Mouse (Mus musculus) midbrain, embryonic 15.5 days (tissue): Measurements from ENCODE around the gene Cracr2b. TPM values are rescaled to one million over a fixed set of nuclear protein-coding genes. Genes with fewer than 3 reads are reported as not detected.
A peak's percentile ranks its signal among the peaks of the same experiment; 100 is the strongest.

Experiments
- ATAC-seq: fragments of 200-750 bp; cut with Nextera tagmentation; replicated peaks from 2 replicates; pipeline ENCODE4 v1.8.0; 2017; ENCODE audit warnings: moderate TSS enrichment
- H3K27ac ChIP-seq: fragments of 300-500 bp; sonication (generic); 2 replicates; pipeline ENCODE4 v1.5.1; 2015; ENCODE audit warnings: mild to moderate bottlenecking, inconsistent platforms
- H3K27me3 ChIP-seq: fragments of 300-500 bp; sonication (generic); replicated peaks from 2 replicates; pipeline ENCODE4 v1.6.1; 2015; ENCODE audit warnings: inconsistent platforms
- H3K36me3 ChIP-seq: fragments of 300-500 bp; sonication (generic); replicated peaks from 2 replicates; pipeline ENCODE4 v1.6.1; 2015; ENCODE audit warnings: inconsistent platforms
- H3K4me1 ChIP-seq: fragments of 300-500 bp; sonication (generic); 2 replicates; pipeline ENCODE4 v1.6.1; 2015; ENCODE audit warnings: inconsistent platforms
- H3K4me2 ChIP-seq: fragments of 300-500 bp; sonication (generic); 2 replicates; pipeline ENCODE4 v1.6.1; 2015; ENCODE audit warnings: inconsistent platforms, mild to moderate bottlenecking, moderate library complexity
- H3K4me3 ChIP-seq: fragments of 300-500 bp; sonication (generic); 2 replicates; pipeline ENCODE4 v1.5.1; 2015; ENCODE audit warnings: mild to moderate bottlenecking, inconsistent platforms
- H3K9ac ChIP-seq: fragments of 300-500 bp; sonication (generic); 2 replicates; pipeline ENCODE4 v1.6.1; 2015; ENCODE audit warnings: mild to moderate bottlenecking, inconsistent platforms
- H3K9me3 ChIP-seq: fragments of 300-500 bp; sonication (generic); 2 replicates; pipeline ENCODE4 v1.6.1; 2016; ENCODE audit warnings: inconsistent platforms
- WGBS: fragments of 180-500 bp; shearing (Covaris S2); methylation state at CpG from one replicate; pipeline ENCODE4 v1.1.7; 2015; ENCODE audit warnings: mixed read lengths; 5-methylcytosine and 5-hydroxymethylcytosine counted together
- polyA plus RNA-seq: library from polyadenylated mRNA; unstranded; fragments of >200 nt; fragmentation: Nextera tagmentation; extraction: Ambion mirVana; gene quantifications from 2 replicates; pipeline ENCODE4 v1.2.1, GENCODE M21; 2015

The Cracr2b gene
- polyA plus RNA-seq, 1 experiment from 2014 or later, result 7.6 TPM

- peak overlapping the region; percentile 81; the same call in 1 of the 2 replicates for H3K4me2 ChIP-seq
- no peak overlapping the region for H3K9ac ChIP-seq
- H3K27me3 ChIP-seq, result peaks cover 12% of the 10 kb centered on the region
- 30% methylated on average over 7 of the region's 7 CpGs for WGBS
- 0 out of 2 replicates have a peak overlapping the region, but pooled peaks have one; percentile 57 for H3K27ac ChIP-seq
- no peak for ATAC-seq
- H3K36me3 ChIP-seq, result peaks cover 4% of the 10 kb centered on the region; the same call in 1 of the 2 replicates
- no peaks in the 10 kb centered on the region for H3K9me3 ChIP-seq
- 0 out of 2 replicates have a peak overlapping the region, but pooled peaks have one; percentile 78 for H3K4me3 ChIP-seq
- H3K4me1 ChIP-seq, result peaks cover 36% of the 10 kb centered on the region
These were observed 16.1 kb downstream of the Cracr2b start for GRCm38 (mm10) chr7:141476981-141477370.

DNA sequence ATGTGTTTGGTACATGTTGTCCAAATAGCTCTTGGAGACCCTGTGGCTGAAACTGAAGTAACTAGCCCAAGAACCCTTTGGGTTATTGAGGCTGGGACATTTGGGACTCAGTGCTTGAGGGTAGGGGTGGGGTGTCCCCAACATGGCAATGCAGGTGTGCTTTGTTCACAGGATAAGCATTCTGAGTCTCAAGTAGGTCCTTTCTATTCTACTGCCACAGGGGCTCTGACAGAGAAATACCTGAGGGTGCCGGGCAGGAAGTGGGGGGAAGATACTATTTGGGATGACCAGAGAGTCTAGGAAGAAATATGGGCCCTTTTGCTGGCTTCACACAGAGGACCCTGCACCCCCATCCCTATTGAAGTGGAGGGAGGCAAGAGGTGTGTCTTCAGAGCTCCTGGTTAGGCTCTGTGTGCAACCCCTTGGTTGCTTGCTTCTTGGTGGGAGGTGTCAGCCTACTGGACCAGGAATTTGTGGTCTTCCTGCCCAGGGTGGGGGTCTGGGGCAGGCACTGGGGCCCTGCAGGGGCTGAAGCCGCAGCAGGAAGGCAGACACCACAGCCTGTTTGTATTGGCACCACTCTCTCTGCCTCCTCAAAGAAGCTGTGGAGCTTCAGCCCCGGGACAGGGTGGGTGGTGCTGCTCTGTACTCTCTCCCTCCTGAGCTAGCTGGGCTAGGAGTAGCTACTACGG lies 16.8 kb downstream of the Cracr2b start:
- ATAC-seq, result no peak
- H3K27ac ChIP-seq, result no peak overlapping the region
- peaks cover 42% of the 10 kb centered on the region for H3K4me1 ChIP-seq
- H3K4me3 ChIP-seq, result no peak overlapping the region
- H3K4me2 ChIP-seq, result no peak overlapping the region
- H3K36me3 ChIP-seq, result peaks cover 2% of the 10 kb centered on the region; the same call in 1 of the 2 replicates
- no peaks in the 10 kb centered on the region for H3K9me3 ChIP-seq
- WGBS, result 79% methylated on average over 4 of the region's 4 CpGs
- no peak overlapping the region for H3K9ac ChIP-seq
- peaks cover 12% of the 10 kb centered on the region for H3K27me3 ChIP-seq

DNA sequence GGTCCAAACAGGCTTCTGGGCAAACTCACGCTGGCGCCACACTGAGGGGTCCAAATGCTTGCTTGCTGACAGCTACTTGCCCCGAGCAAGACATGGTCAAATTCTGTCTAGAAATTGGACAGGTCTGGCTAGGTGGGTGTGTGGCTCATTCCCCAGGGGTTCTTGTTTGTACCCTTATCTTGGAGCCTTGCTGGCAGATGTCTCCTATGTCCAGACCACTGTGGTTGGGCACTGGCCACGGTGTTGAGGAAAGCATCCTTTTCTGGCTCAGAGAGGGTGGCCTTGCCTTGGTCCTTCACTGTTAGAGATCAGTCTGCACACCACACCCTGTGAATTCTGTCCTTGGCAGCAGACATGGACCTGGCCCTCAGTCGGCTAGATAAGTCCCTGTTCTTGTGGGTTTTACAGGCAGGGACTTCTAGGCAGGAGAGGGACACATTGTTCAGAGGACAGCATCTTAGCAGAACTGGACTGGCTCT lies 17.4 kb downstream of the Cracr2b start:
- Histone ChIP-seq H3K4me1 (peaks cover 47% of the 10 kb centered on the region), H3K9me3 (no peaks in the 10 kb centered on the region), H3K4me3 (no peak overlapping the region), H3K27me3 (peaks cover 12% of the 10 kb centered on the region), H3K4me2 (no peak overlapping the region), H3K36me3 (no peaks in the 10 kb centered on the region), H3K9ac (no peak overlapping the region), H3K27ac (no peak overlapping the region)
- WGBS, result 69% methylated on average over 5 of the region's 5 CpGs
- ATAC-seq, result no peak

DNA sequence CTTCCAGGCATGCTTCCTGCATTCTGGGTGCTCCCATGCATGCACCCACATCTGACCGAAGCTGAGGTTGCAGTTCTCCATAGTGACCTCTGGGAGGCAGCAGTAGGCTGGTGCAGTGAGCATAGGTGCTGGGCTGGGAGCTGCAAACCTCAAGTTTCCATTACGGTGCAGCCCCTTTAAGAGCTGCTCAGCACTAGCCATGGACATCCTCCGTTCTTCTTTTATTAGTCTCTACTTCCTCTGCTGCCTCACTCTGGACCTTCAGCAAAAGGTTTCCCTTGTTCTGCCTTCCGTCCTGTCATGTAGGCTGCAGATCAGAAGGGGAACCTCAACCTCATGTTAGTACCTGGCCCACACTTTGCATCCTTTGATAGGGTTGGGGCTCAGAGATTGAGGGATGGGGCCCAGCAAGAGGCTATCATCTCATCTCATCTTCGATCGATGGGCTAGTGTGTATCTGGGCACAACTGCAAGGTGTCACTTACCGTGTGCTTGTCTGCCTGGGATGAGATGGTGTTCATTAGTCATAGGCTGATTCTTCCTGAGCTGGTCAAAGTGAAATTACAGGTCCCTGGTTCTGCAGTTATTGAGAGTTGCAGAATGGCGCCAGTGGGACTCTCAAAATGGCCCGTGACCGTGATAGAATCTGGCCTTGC lies 20.1 kb downstream of the Cracr2b start:
- H3K27ac ChIP-seq, result peak overlapping the region; percentile 74; the same call in 1 of the 2 replicates
- peaks cover 45% of the 10 kb centered on the region for H3K4me1 ChIP-seq
- H3K36me3 ChIP-seq, result no peaks in the 10 kb centered on the region
- H3K9me3 ChIP-seq, result no peaks in the 10 kb centered on the region
- peaks cover 12% of the 10 kb centered on the region for H3K27me3 ChIP-seq
- WGBS, result 8% methylated on average over 10 of the region's 10 CpGs
- no peak overlapping the region for H3K9ac ChIP-seq
- H3K4me3 ChIP-seq, result peak overlapping the region; percentile 70
- ATAC-seq, result peak; percentile 43; the same call in 1 of the 2 replicates
- peak overlapping the region; percentile 89 for H3K4me2 ChIP-seq

DNA sequence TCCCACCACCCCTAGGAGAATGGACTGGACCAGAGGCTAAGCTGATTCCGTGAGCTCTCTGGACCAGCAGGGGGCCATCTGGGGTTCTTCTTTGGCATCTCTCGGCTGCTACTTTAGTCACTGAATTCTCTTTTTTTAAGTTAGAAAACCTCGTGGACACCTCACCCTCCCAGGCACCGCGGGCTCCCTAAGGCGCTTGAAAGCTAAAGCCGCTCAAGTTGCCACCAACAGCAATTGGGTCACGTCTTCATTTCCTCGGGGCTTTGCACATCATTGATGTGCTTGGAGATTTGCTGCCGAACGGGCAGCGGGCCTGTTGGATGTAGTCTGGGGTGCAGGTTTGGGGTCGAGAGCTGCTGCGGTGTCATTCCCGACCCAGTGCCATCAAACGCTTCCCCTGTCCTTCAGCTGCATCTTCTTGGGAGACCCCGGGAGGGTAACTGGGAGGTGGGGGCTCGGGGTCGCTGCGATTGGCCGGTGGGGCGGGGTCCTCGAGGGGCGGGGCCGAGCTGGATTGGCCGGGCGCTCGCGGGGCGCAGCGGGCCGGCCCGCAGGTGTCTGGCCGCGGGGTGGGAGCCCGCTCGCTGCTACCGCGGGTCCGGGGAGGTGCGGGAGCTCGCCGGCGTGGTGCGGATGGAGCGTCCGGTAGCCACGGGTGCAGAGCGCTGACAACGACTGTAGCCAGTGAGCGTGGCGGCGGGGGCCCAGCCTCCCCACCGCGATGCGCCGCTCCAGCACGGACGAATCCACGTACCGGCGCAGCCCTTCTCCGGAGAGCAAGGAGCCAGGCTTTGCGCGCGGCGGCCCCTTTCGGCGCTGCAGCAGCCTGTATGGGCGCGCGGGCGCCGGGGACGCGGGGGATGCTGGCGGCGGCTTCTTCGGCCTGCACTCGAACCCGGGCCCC lies 20.9 kb downstream of the Cracr2b start:
- Histone ChIP-seq H3K36me3 (no peaks in the 10 kb centered on the region), H3K4me2 (peak overlapping the region; percentile 89), H3K27ac (peak overlapping the region; percentile 74), H3K4me1 (peaks cover 41% of the 10 kb centered on the region), H3K4me3 (peak overlapping the region; percentile 70), H3K27me3 (peaks cover 11% of the 10 kb centered on the region), H3K9ac (peak overlapping the region; percentile 68), H3K9me3 (no peaks in the 10 kb centered on the region)
- ATAC-seq, result peak; percentile 62
- under 1% methylated on average over 74 of the region's 81 CpGs for WGBS

- no peaks in the 10 kb centered on the region for H3K9me3 ChIP-seq
- peaks cover 4% of the 10 kb centered on the region; the same call in 1 of the 2 replicates for H3K27me3 ChIP-seq
- 7% methylated on average over 11 of the region's 11 CpGs for WGBS
- peak overlapping the region; percentile 68 for H3K9ac ChIP-seq
- H3K4me1 ChIP-seq, result peaks cover 41% of the 10 kb centered on the region
- no peaks in the 10 kb centered on the region for H3K36me3 ChIP-seq
- peak overlapping the region; percentile 74 for H3K27ac ChIP-seq
- peak overlapping the region; percentile 89 for H3K4me2 ChIP-seq
- ATAC-seq, result peak; percentile 23
- peak overlapping the region; percentile 70 for H3K4me3 ChIP-seq
These were observed 21.7 kb downstream of the Cracr2b start for GRCm38 (mm10) chr7:141482531-141483024.

DNA sequence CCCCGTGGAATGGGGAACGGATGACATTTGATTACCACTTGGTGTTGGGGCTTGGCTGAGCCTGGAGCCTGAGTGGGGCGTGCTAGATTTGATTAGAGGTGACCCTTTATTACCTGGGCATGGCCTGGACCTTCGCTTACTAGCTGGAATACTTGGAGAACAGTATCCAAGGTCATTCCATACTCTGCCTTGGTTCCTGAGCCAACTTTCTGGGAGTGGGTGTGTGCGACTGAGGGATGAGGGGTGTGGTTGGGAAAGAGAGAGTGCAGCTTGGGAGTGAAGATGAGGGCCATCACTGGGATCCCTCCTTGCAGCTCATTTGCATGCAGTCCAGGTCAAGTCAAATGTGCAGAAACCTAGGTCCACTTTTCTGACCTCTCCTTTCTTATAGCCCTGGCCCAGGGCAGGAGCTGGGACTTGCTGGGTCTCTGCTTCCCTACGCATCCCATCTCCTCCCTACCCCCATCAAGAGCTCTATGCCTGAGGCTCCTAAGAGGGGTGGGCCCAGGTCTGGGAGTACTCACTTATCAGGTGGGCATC lies 22.3 kb downstream of the Cracr2b start:
- H3K36me3 ChIP-seq, result no peaks in the 10 kb centered on the region
- H3K27ac ChIP-seq, result no peak overlapping the region
- peak overlapping the region; percentile 70 for H3K4me3 ChIP-seq
- no peaks in the 10 kb centered on the region for H3K9me3 ChIP-seq
- H3K4me1 ChIP-seq, result peaks cover 41% of the 10 kb centered on the region
- no peak for ATAC-seq
- H3K27me3 ChIP-seq, result no peaks in the 10 kb centered on the region; the same call in 1 of the 2 replicates
- WGBS, result 79% methylated on average over 6 of the region's 6 CpGs
- no peak overlapping the region for H3K9ac ChIP-seq
- peak overlapping the region; percentile 89 for H3K4me2 ChIP-seq

DNA sequence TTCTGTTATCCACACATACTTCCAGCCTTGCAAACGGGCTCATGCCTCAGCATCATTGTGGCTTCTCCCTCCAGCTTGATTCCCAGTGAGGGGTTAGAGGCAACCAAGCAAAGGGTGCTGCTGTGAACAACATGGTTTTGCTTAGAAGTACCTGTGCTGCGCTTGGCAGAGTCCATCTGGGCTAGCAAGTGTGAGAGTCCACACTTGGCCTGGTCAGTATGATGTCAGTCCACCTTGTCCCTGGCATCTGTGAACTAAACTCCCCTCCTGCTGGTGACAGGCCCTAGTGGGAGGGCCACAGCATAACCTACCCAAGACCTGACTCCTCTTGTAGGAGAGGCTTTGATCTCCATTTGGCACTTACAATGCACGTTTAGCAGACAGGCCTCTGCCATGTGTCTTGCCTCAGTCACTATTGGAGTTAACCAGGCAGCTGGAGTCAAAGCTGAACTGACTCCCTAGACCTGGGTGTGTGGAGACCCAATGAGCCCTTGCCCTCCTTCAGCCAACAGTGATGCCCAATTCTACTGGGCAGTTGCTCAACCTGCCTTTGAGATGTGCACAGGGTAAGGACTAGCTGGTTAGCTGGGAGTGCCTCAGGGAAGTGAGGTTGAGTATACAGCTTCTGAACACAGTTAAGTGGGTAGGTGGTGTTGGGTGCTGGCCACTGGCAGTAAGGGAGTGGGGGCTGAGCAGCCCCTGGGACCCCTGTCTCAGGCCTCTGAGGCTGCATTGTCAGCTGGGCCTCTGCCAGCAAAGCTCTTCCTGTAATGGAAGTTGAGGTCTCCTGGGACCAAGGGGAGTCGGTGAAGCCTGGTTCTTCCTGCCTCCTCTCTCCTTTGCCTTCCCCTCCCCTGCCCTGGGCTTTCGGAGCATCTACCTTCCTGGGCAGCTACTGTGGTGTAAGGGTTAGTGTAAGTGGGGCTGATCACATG lies 23.6 kb downstream of the Cracr2b start:
- 74% methylated on average over 5 of the region's 5 CpGs for WGBS

GRCm38 (mm10) chr7:141485186-141485585 lies 24.3 kb downstream of the Cracr2b start:
- no peaks in the 10 kb centered on the region for H3K9me3 ChIP-seq
- H3K9ac ChIP-seq, result no peak overlapping the region
- H3K4me2 ChIP-seq, result no peak overlapping the region
- H3K4me3 ChIP-seq, result no peak overlapping the region
- no peak for ATAC-seq
- peaks cover 41% of the 10 kb centered on the region for H3K4me1 ChIP-seq
- no peak overlapping the region for H3K27ac ChIP-seq
- 62% methylated on average over 2 of the region's 2 CpGs for WGBS
- no peaks in the 10 kb centered on the region; the same call in 1 of the 2 replicates for H3K27me3 ChIP-seq
- H3K36me3 ChIP-seq, result no peaks in the 10 kb centered on the region

More for the DNA sequence above, 23.6 kb downstream of the Cracr2b start:
- H3K27ac ChIP-seq, result no peak overlapping the region
- H3K4me1 ChIP-seq, result peaks cover 41% of the 10 kb centered on the region
- no peak overlapping the region for H3K4me2 ChIP-seq
- no peaks in the 10 kb centered on the region for H3K9me3 ChIP-seq
- no peak overlapping the region for H3K9ac ChIP-seq
- ATAC-seq, result no peak
- no peak overlapping the region for H3K4me3 ChIP-seq
- no peaks in the 10 kb centered on the region for H3K36me3 ChIP-seq
- H3K27me3 ChIP-seq, result no peaks in the 10 kb centered on the region; the same call in 1 of the 2 replicates

DNA sequence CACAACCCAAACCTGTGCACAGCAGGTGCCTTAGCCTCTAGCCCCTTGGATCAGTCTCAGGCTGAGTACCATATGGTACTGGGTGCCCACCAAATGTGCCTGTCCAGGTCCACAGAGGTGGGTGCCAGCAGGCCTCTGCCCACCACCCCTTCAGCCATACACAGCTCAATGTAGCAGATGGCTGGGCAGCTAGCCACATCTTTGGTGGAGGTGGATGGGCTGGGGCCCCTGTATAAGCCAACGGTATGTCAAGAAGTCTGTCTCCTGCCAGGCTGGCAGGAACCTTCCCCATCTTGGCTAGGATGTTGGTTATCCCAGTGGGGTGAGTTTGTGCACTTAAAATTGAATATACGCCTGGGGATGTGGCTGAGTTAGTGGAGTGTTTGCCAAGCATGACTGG lies 24.7 kb downstream of the Cracr2b start:
- no peak overlapping the region for H3K9ac ChIP-seq
- no peak overlapping the region for H3K4me3 ChIP-seq
- H3K9me3 ChIP-seq, result no peaks in the 10 kb centered on the region
- H3K4me1 ChIP-seq, result peaks cover 39% of the 10 kb centered on the region
- H3K27ac ChIP-seq, result no peak overlapping the region
- H3K4me2 ChIP-seq, result no peak overlapping the region
- H3K27me3 ChIP-seq, result no peaks in the 10 kb centered on the region; the same call in 1 of the 2 replicates
- WGBS, result 84% methylated on average over 2 of the region's 2 CpGs
- no peak for ATAC-seq
- no peaks in the 10 kb centered on the region for H3K36me3 ChIP-seq

DNA sequence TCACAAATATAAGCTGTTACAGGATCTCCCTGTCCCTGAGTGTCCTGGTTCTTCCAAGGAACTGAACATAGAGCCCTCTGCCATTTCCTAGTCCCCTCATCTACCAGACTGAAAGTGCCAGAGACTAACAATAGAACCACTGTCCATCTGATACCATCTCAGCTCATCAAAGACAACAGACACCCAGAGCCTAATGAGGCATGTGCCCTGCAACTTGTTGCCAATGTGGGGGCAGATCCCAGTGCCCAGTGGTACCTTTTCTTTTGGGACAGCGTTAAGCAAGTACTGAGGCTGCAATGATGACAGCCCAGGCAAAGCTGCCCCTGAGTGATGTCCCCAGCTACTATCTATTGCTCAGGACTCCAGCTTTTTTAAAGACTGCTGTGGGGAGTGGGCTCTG lies 25.3 kb downstream of the Cracr2b start:
- 86% methylated on average over 1 of the region's 1 CpGs for WGBS
- Histone ChIP-seq H3K27ac (no peak overlapping the region), H3K9ac (no peak overlapping the region), H3K4me2 (no peak overlapping the region), H3K4me1 (peaks cover 33% of the 10 kb centered on the region), H3K27me3 (no peaks in the 10 kb centered on the region; the same call in 1 of the 2 replicates), H3K4me3 (no peak overlapping the region), H3K9me3 (no peaks in the 10 kb centered on the region), H3K36me3 (no peaks in the 10 kb centered on the region)
- no peak for ATAC-seq
